Mouse (Mus musculus): ENCODE measurements at regions not wholly inside any gene's neighbourhood (a gene's known extent, or its start where the extent isn't known, plus 50 kb on each side); places are given as distances from the start of the nearest gene placed in this dataset.

DNA sequence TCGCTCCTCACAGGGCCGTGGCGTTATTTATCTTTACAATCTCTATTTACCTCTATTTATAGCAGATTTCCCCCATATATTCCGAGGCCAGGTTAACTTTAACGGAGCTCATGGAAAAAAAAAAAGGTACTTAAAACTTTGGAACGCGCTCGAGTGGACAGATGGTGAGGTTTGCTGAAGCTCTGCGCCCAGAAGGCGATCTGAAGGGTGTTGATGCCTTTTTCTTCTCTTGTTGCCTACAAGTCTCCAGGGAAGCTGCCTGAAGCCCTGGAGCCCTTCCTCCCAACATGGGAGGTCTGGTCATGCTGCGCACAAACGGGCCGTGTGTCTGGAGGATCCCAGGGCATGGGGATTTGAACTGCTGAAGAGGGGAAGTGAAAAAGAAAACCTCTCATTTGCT is 130.9 kb downstream of the Gm26897 start:
- TF ChIP-seq KAT2A (IDR thresholded peaks at IDR 0.05; ENCODE audit: insufficient replicate concordance, low read length) (no peak), NRF1 (IDR thresholded peaks at IDR 0.05; ENCODE audit: low read depth, low read length) (no peak), MYC (IDR thresholded peaks at IDR 0.05; ENCODE audit: low read depth, low read length) (no peak), RCOR1 (conservative IDR thresholded peaks at IDR 0.05; ENCODE audit: low read depth, low read length) (no peak), BHLHE40 (IDR thresholded peaks at IDR 0.05; ENCODE audit: low read depth, low read length) (no peak), E2F4 (IDR thresholded peaks at IDR 0.05; ENCODE audit: insufficient replicate concordance, low read depth, low read length) (no peak)

Measured in CH12.LX (cell line).